Mouse (Mus musculus) embryonic fibroblast, embryonic 13.5 days (primary cell): ENCODE results near the gene Phf23. TPM values are rescaled to one million over a fixed set of nuclear protein-coding genes. Genes with fewer than 3 reads are reported as not detected.

Experiments
- H3K27ac ChIP-seq: 2 replicates; pipeline ENCODE4 v1.5.1; 2012; ENCODE audit warnings: low read length, control low read depth, inconsistent platforms; ENCODE audit not compliant: insufficient read depth
- H3K4me1 ChIP-seq: 2 replicates; pipeline ENCODE4 v1.6.1; 2011; ENCODE audit warnings: low read length; ENCODE audit not compliant: control insufficient read depth, insufficient read depth
- H3K4me3 ChIP-seq: 2 replicates; pipeline ENCODE4 v1.5.1; 2011; ENCODE audit warnings: mild to moderate bottlenecking, control low read depth, low read length; ENCODE audit not compliant: insufficient read depth
- CTCF ChIP-seq: IDR thresholded peaks from 2 replicates; pipeline ENCODE4 v1.5.1; 2011; ENCODE audit warnings: mild to moderate bottlenecking, control low read depth, low read length, moderate library complexity, borderline replicate concordance; ENCODE audit not compliant: insufficient read depth
- POLR2A ChIP-seq: IDR thresholded peaks from 2 replicates; pipeline ENCODE4 v1.6.1; 2011; ENCODE audit warnings: low read depth, mild to moderate bottlenecking, control low read depth, low read length, moderate library complexity
- polyA plus RNA-seq: library from polyadenylated mRNA; stranded (reverse); fragments of >200 nt; gene quantifications from 2 replicates; pipeline ENCODE4 v1.2.4, GENCODE M21; 2011; ENCODE audit warnings: low read depth; ENCODE audit not compliant: missing spikeins, insufficient read length

Phf23 gene
- polyA plus RNA-seq, 1 experiment = 89.1 TPM

DNA sequence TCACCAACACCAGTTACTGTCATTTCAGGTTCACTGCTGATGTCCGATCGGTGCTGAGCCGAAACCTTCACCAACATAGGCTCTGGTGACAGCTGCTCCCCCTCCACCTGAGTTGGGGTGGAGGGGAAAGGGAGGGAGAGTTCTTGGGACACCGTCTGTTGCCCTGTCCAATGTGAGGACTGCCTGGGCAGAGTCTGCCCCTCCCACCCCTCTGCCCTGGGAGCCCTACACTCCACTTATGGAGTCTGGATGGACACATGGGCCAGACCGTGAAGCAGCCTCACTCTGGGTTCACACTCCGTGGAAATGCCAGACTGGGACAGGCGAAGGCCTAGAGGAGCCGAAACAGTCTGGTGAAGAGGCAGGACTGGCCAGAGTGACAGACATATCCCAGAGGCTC lies 5.6 kb upstream of the Phf23 start:
- no peak for TF ChIP-seq POLR2A
- TF ChIP-seq CTCF = no peak
- Histone ChIP-seq H3K4me3 (no peak overlapping the region), H3K4me1 (no peaks in the 10 kb centered on the region), H3K27ac (peak overlapping the region; percentile 14)

DNA sequence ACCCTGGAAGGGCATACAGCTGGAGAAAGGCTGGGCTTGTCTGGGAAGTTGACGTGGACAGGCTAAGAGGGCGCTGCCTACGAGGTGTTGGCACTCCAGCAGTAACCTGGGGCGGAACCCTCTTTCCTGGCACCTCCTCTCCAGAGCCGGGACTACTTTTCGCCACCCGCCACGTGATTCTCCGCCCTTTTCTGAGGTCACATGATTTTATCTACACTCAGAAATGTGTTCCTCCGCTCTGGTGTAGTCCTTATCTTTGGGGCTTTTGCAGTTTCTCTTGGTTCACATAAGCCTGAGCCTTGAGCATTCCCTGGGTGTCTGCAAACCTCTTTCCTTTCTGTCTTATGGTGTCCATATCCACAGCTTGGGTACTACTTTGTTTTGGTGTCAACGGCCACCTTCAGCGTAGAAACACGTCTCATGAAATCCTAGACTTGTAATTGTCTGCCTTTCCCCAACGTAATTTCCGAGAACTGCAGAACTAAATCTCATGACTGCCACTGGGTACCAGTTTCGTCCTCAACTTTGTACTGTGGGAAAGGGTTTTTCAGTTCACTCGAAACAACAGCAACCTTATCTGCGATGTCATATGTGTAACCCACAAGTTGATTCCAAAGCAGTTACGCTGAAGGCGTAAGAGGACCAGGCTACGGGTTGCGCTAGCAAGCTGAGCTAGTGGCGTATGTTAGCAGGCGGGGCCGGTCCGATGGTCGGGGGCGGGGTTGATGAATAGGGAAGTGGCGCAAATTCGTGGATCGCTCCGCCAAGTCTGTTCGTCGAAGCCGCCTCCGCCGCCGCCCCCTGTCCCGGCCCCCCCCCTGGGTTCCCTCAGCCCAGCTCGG lies 4.5 kb upstream of the Phf23 start, which contains the start of gene Gabarap:
Gene Gabarap, plus strand, starts transcription at position 294 of the 842 bp plus-strand sequence.
- peak within 1 kb of the TSS; percentile 98 for H3K27ac ChIP-seq
- H3K4me3 ChIP-seq = peak within 1 kb of the TSS; percentile 91
- H3K4me1 ChIP-seq = no peaks in the 10 kb centered on the region
- TF ChIP-seq POLR2A (peak; percentile 74), CTCF (no peak)

DNA sequence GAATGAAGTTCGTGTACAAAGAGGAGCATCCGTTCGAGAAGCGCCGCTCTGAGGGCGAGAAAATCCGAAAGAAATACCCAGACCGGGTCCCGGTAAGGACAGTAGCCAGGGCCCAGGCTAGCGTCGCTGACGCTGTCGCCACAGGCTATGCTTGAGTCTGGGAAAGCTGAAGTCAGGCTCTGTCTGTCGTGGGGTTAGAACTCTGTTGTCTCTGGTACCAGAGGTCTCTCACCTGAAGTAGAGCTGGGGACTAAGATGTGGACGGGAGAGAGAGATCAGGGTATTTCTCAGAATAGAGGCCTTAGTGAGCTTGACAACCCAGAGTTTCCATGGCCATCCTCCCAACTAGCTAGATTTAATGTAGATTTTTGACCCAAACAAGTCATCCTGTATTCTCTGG lies 3.9 kb upstream of the Phf23 start:
- H3K27ac ChIP-seq = peak overlapping the region; percentile 85
- H3K4me1 ChIP-seq = no peaks in the 10 kb centered on the region
- TF ChIP-seq CTCF = no peak
- no peak for TF ChIP-seq POLR2A
- peak overlapping the region; percentile 91 for H3K4me3 ChIP-seq

DNA sequence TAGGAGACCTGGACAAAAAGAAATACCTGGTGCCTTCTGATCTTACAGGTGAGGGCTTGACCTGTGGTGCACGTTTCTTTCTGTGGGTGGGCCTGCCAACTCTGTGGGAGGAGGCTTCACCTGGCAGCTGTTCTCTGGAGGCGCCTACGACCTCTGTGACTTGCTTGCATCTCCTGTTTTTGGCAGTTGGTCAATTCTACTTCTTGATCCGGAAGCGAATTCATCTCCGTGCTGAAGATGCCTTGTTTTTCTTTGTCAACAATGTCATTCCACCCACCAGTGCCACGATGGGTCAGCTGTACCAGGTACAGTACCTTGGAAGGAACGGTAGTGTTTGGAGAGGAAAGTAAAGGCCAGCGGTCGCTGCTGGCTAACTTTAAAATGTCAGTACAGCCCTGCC lies 3.2 kb upstream of the Phf23 start:
- Histone ChIP-seq H3K4me1 (no peaks in the 10 kb centered on the region), H3K27ac (no peak overlapping the region), H3K4me3 (peak overlapping the region; percentile 91)
- TF ChIP-seq POLR2A = no peak
- TF ChIP-seq CTCF = no peak

GRCm38 (mm10) chr11:69992932-69993331 lies 2.6 kb upstream of the Phf23 start:
- Histone ChIP-seq H3K27ac (no peak overlapping the region), H3K4me1 (no peaks in the 10 kb centered on the region), H3K4me3 (peak overlapping the region; percentile 91)
- TF ChIP-seq POLR2A (no peak), CTCF (no peak)

- H3K27ac ChIP-seq = no peak overlapping the region
- TF ChIP-seq POLR2A (no peak), CTCF (no peak)
- 0 out of 2 replicates have a peak, but pooled peaks cover 3% of the 10 kb centered on the region for H3K4me1 ChIP-seq
- no peak overlapping the region for H3K4me3 ChIP-seq
Observed at GRCm38 (mm10) chr11:69994401-69995090, 1.0 kb upstream of the Phf23 start.

DNA sequence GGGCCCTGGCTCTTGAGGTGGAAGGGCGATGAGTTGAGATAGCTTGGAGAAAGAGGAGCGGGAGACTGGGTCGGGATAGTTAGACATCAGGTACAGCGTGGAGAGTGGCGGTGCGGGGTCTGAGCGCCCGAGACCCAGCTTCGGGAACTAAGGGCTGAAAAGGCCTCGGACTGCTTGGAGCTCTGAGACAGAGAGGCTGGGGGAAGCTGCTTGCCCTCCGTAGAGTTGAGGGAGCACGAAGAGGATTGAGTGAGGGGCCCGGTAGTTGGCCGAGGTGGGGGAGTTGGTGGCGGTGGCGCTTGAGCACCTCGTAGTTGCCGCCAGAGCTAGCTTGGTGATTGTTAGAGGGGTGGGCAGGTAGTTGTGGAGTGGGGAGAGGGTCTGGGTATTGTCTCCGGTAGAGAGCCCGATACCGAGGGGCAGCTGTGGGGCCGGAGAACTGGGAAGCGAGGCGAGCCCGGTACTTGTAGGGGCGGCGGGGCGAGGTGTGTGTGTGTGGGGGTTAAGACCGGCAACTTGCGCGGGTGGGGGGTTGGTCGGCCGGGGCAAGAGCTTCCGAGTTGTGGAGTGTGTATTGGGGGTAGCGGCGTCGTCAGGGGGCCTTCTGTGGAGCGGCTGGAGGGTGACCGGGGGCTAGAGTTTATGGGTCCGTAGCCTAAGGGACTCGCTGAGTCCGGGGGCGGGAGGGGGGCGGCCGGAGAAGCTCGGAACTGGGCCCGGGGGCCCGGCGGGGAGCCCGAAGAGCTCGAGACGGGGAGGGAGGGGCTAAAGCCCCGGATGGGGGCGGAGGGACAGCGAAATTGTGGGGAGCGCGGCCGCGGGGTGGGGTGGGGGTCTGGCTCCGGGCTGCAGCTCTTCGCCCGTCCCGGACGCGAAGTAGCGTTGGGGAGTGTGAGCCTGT lies 834 bp downstream of the Phf23 start:
- Histone ChIP-seq H3K27ac (peak overlapping the region; percentile 96), H3K4me1 (0 out of 2 replicates have a peak, but pooled peaks cover 3% of the 10 kb centered on the region), H3K4me3 (peak overlapping the region; percentile 79)
- TF ChIP-seq POLR2A (peak; percentile 25; the same call in 1 of the 2 replicates), CTCF (no peak)

GRCm38 (mm10) chr11:69997070-69997509 lies 1.5 kb downstream of the Phf23 start:
- Histone ChIP-seq H3K4me3 (peak overlapping the region; percentile 79), H3K4me1 (0 out of 2 replicates have a peak, but pooled peaks cover 3% of the 10 kb centered on the region), H3K27ac (peak overlapping the region; percentile 94)
- TF ChIP-seq CTCF (no peak), POLR2A (peak; percentile 62)

GRCm38 (mm10) chr11:69998567-69999491 lies 3.3 kb downstream of the Phf23 start:
- Histone ChIP-seq H3K4me1 (peaks cover 6% of the 10 kb centered on the region; the same call in 1 of the 2 replicates), H3K27ac (no peak overlapping the region), H3K4me3 (no peak overlapping the region)
- TF ChIP-seq CTCF (no peak; the same call in 1 of the 2 replicates), POLR2A (no peak)
